Mouse (Mus musculus): ENCODE data around the gene Olfr450. TPM values are rescaled to one million over a fixed set of nuclear protein-coding genes. Genes with fewer than 3 reads are reported as not detected.

Olfr450 gene
- total and polyA plus RNA-seq, 3 experiments: not detected

DNA sequence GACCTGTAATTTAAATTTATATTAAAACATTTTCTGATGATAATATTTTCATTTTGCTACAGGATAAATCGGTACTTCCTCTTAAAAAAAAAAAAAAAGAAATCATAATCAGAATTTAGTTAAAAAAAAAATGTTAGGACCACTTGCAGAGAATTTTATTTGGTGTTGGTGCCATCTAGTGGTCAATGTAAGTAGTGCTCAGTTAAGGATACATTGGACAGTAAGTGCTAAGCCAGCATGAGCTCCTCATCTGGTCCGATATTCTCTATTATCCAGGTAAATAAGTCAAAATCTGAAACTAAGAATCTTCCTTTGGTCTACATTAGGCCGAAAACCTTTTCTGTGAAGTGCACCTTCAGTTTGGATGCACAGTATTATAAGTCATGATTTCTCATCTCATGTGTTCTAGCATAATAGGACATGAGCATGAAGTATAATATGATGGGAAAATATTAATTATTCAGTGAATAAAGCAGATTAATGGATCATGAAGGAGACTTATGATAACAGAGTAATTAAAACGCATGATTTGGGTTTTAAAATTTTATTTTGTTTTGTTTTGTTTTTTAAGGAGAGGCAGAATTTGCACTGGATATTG lies 48.6 kb downstream of the Olfr450 start:
- no peak overlapping the region for H3K4me3 ChIP-seq (replicated peaks in 1 of 3; ENCODE audit: low read depth in 2 of 3, low read length in 2 of 3, poor library complexity in 1 of 3)
- in situ Hi-C loops (cut with MboI; ENCODE audit: low pct_ligation_motif_present, low pct_unique_long_range_greater_than_20kb, low sequenced_read_pairs): no loop called here
- no peaks in the 10 kb centered on the region for H3K4me1 ChIP-seq (ENCODE audit: control insufficient read depth in 1 of 2, insufficient read depth in 2 of 2)
- peak; percentile 66 for DNase-seq (ENCODE audit: extremely low read depth)
- H3K79me2 ChIP-seq (replicated peaks; ENCODE audit: control insufficient read depth, extremely low read depth, insufficient read depth, poor library complexity, severe bottlenecking): no peaks in the 10 kb centered on the region
- H3K27me3 ChIP-seq (replicated peaks): no peaks in the 10 kb centered on the region
- H3K4me2 ChIP-seq (ENCODE audit: insufficient read depth, low read depth, poor library complexity, severe bottlenecking): no peak overlapping the region
- H3K27ac ChIP-seq (ENCODE audit: insufficient read depth, low read depth): no peak overlapping the region
- H3K36me3 ChIP-seq (replicated peaks in 1 of 2; ENCODE audit: control insufficient read depth in 1 of 2, insufficient read depth in 1 of 2, low read length in 1 of 2): no peaks in the 10 kb centered on the region
- H3K9me3 ChIP-seq (replicated peaks; ENCODE audit: low read length): no peaks in the 10 kb centered on the region
- H3K9ac ChIP-seq (ENCODE audit: insufficient read depth, low read depth): no peak overlapping the region
- no peak for TF ChIP-seq JUND (conservative IDR thresholded peaks at IDR 0.05; ENCODE audit: low read depth, low read length)
- peak; percentile 49 to 70; a peak in 3 of 4 replicates for TF ChIP-seq CTCF (conservative IDR thresholded peaks at IDR 0.05 in 1 of 2, IDR thresholded peaks at IDR 0.05 in 1 of 2; ENCODE audit: low read depth in 2 of 2, low read length in 2 of 2)
- TF ChIP-seq MEF2A (IDR thresholded peaks at IDR 0.05; ENCODE audit: borderline replicate concordance, low read depth, low read length): no peak
- peak; percentile 88 for TF ChIP-seq ZNF384 (IDR thresholded peaks at IDR 0.05; ENCODE audit: low read depth, low read length)
- TF ChIP-seq E2F4 (IDR thresholded peaks at IDR 0.05; ENCODE audit: insufficient replicate concordance, low read depth, low read length): no peak
- TF ChIP-seq HCFC1 (IDR thresholded peaks at IDR 0.05; ENCODE audit: low read depth, low read length): no peak
- peak; percentile 66 for TF ChIP-seq RAD21 (IDR thresholded peaks at IDR 0.05; ENCODE audit: low read depth, low read length)
- peak; percentile 42 for TF ChIP-seq SMC3 (IDR thresholded peaks at IDR 0.05; ENCODE audit: low read depth, low read length)
- dilution Hi-C loops (cut with MboI; ENCODE audit: extremely low pct_ligation_motif_present, extremely low pct_unique_long_range_greater_than_20kb, low sequenced_read_pairs): no loop called here

Other genes starting within 250 kb of the Olfr450 start
- not detected in 2 replicates for gene Tcaf3, start 214.2 kb upstream of the Olfr450 start, total RNA-seq (2012; rRNA removed)
- gene Tcaf3, start 214.2 kb upstream of the Olfr450 start, total RNA-seq (2014; rRNA removed): not detected in 2 replicates
- gene Tcaf3, start 214.2 kb upstream of the Olfr450 start, polyA plus RNA-seq (2012; ENCODE audit: insufficient read length, low read depth): not detected in 2 replicates
- gene Tcaf2, start 166.7 kb upstream of the Olfr450 start, total RNA-seq (2012; rRNA removed): not detected in 2 replicates
- not detected in 2 replicates for gene Tcaf2, start 166.7 kb upstream of the Olfr450 start, total RNA-seq (2014; rRNA removed)
- not detected in 2 replicates for gene Tcaf2, start 166.7 kb upstream of the Olfr450 start, polyA plus RNA-seq (2012; ENCODE audit: insufficient read length, low read depth)
- not detected in 2 replicates for gene Tcaf1, start 101.9 kb upstream of the Olfr450 start, total RNA-seq (2012; rRNA removed)
- not detected in 2 replicates for gene Tcaf1, start 101.9 kb upstream of the Olfr450 start, total RNA-seq (2014; rRNA removed)
- not detected in 2 replicates for gene Tcaf1, start 101.9 kb upstream of the Olfr450 start, polyA plus RNA-seq (2012; ENCODE audit: insufficient read length, low read depth)
- gene Olfr453, start 72.6 kb upstream of the Olfr450 start, total RNA-seq (2012; rRNA removed): not detected in 2 replicates
- not detected in 2 replicates for gene Olfr453, start 72.6 kb upstream of the Olfr450 start, total RNA-seq (2014; rRNA removed)
- not detected in 2 replicates for gene Olfr453, start 72.6 kb upstream of the Olfr450 start, polyA plus RNA-seq (2012; ENCODE audit: insufficient read length, low read depth)
- gene Olfr38, start 55.5 kb upstream of the Olfr450 start, total RNA-seq (2012; rRNA removed): not detected in 2 replicates
- gene Olfr38, start 55.5 kb upstream of the Olfr450 start, total RNA-seq (2014; rRNA removed): not detected in 2 replicates
- gene Olfr38, start 55.5 kb upstream of the Olfr450 start, polyA plus RNA-seq (2012; ENCODE audit: insufficient read length, low read depth): not detected in 2 replicates
- gene Olfr452, start 26.8 kb upstream of the Olfr450 start, total RNA-seq (2012; rRNA removed): not detected in 2 replicates
- gene Olfr452, start 26.8 kb upstream of the Olfr450 start, total RNA-seq (2014; rRNA removed): not detected in 2 replicates
- not detected in 2 replicates for gene Olfr452, start 26.8 kb upstream of the Olfr450 start, polyA plus RNA-seq (2012; ENCODE audit: insufficient read length, low read depth)
- gene Olfr449, start 22.4 kb downstream of the Olfr450 start, total RNA-seq (2012; rRNA removed): not detected in 2 replicates
- not detected in 2 replicates for gene Olfr449, start 22.4 kb downstream of the Olfr450 start, total RNA-seq (2014; rRNA removed)
- not detected in 2 replicates for gene Olfr449, start 22.4 kb downstream of the Olfr450 start, polyA plus RNA-seq (2012; ENCODE audit: insufficient read length, low read depth)
- gene Olfr448, start 78.5 kb downstream of the Olfr450 start, total RNA-seq (2012; rRNA removed): not detected in 2 replicates
- not detected in 2 replicates for gene Olfr448, start 78.5 kb downstream of the Olfr450 start, total RNA-seq (2014; rRNA removed)
- gene Olfr448, start 78.5 kb downstream of the Olfr450 start, polyA plus RNA-seq (2012; ENCODE audit: insufficient read length, low read depth): not detected in 2 replicates
- gene Olfr447, start 96.9 kb downstream of the Olfr450 start, total RNA-seq (2012; rRNA removed): not detected in 2 replicates
- gene Olfr447, start 96.9 kb downstream of the Olfr450 start, total RNA-seq (2014; rRNA removed): not detected in 2 replicates
- gene Olfr447, start 96.9 kb downstream of the Olfr450 start, polyA plus RNA-seq (2012; ENCODE audit: insufficient read length, low read depth): not detected in 2 replicates
- not detected in 2 replicates for gene Olfr446, start 109.4 kb downstream of the Olfr450 start, total RNA-seq (2012; rRNA removed)
- not detected in 2 replicates for gene Olfr446, start 109.4 kb downstream of the Olfr450 start, total RNA-seq (2014; rRNA removed)
- not detected in 2 replicates for gene Olfr446, start 109.4 kb downstream of the Olfr450 start, polyA plus RNA-seq (2012; ENCODE audit: insufficient read length, low read depth)
- not detected in 2 replicates for gene Olfr444, start 137.1 kb downstream of the Olfr450 start, total RNA-seq (2012; rRNA removed)
- not detected in 2 replicates for gene Olfr444, start 137.1 kb downstream of the Olfr450 start, total RNA-seq (2014; rRNA removed)
- not detected in 2 replicates for gene Olfr444, start 137.1 kb downstream of the Olfr450 start, polyA plus RNA-seq (2012; ENCODE audit: insufficient read length, low read depth)

Measured in CH12.LX (cell line).